Mouse (Mus musculus) spleen, adult 2 months (tissue): ENCODE results near the gene Adck2. TPM values are rescaled to one million over a fixed set of nuclear protein-coding genes. Genes with fewer than 3 reads are reported as not detected.

ENCODE experiments used
- DNase-seq, 2 experiments: peaks; one replicate each; pipeline versions ENCODE4 v3.0.0 to v3.0.0-alpha.2; 2012 to 2021; ENCODE audit warnings: low spot score in 2 of 2, low read depth in 1 of 2
- H3K27ac ChIP-seq: fragments of 200-500 bp; 2 replicates; pipeline ENCODE4 v1.5.1; 2012; ENCODE audit warnings: low read length, inconsistent platforms; ENCODE audit not compliant: insufficient read depth
- H3K27me3 ChIP-seq: fragments of 200-500 bp; 2 replicates; pipeline ENCODE4 v1.6.1; 2012; ENCODE audit warnings: mild to moderate bottlenecking, moderate library complexity, low read length, inconsistent platforms; ENCODE audit not compliant: control insufficient read depth, insufficient read depth
- H3K36me3 ChIP-seq: fragments of 200-500 bp; 2 replicates; pipeline ENCODE4 v1.6.1; 2012; ENCODE audit warnings: mild to moderate bottlenecking, low read length, inconsistent platforms; ENCODE audit not compliant: control insufficient read depth, insufficient read depth
- H3K4me1 ChIP-seq: fragments of 200-500 bp; 2 replicates; pipeline ENCODE4 v1.6.1; 2011; ENCODE audit warnings: inconsistent platforms; ENCODE audit not compliant: control insufficient read depth, insufficient read depth, insufficient read length
- H3K4me3 ChIP-seq: fragments of 200-500 bp; 2 replicates; pipeline ENCODE4 v1.5.1; 2011; ENCODE audit warnings: mild to moderate bottlenecking, inconsistent platforms; ENCODE audit not compliant: insufficient read depth, insufficient read length; ENCODE audit errors: extremely low read depth
- CTCF ChIP-seq: fragments of 200-500 bp; IDR thresholded peaks from 2 replicates; pipeline ENCODE4 v1.5.1; 2011; ENCODE audit warnings: mild to moderate bottlenecking, inconsistent platforms; ENCODE audit not compliant: insufficient read depth, insufficient read length, insufficient replicate concordance; ENCODE audit errors: extremely low read depth
- POLR2A ChIP-seq: fragments of 200-500 bp; IDR thresholded peaks from 2 replicates; pipeline ENCODE4 v1.6.1; 2011; ENCODE audit warnings: low read depth, low read length, inconsistent platforms
- WGBS: fragments of 180-500 bp; shearing (Covaris S2); methylation state at CpG from one replicate; pipeline ENCODE4 v1.1.7; 2018; 5-methylcytosine and 5-hydroxymethylcytosine counted together
- polyA plus RNA-seq: library from polyadenylated mRNA; depleted of rRNA; stranded (reverse); fragments of >200 nt; gene quantifications from 2 replicates; pipeline ENCODE4 v1.2.3, GENCODE M21; 2012

Gene Adck2
- polyA plus RNA-seq, 1 experiment = 8.6 TPM

- Histone ChIP-seq H3K4me3 (no peak overlapping the region), H3K4me1 (no peaks in the 10 kb centered on the region), H3K36me3 (no peaks in the 10 kb centered on the region), H3K27me3 (no peaks in the 10 kb centered on the region), H3K27ac (no peak overlapping the region)
- WGBS = 89% methylated on average over 7 of the region's 7 CpGs
- DNase-seq = no peak
- TF ChIP-seq CTCF (no peak), POLR2A (no peak)
Measured at GRCm38 (mm10) chr6:39545474-39545873, 28.2 kb upstream of the Adck2 start.

GRCm38 (mm10) chr6:39548030-39548429 lies 25.6 kb upstream of the Adck2 start:
- TF ChIP-seq POLR2A = no peak
- no peak for TF ChIP-seq CTCF
- no peaks in the 10 kb centered on the region for H3K27me3 ChIP-seq
- H3K36me3 ChIP-seq = no peaks in the 10 kb centered on the region
- DNase-seq = no peak
- no peak overlapping the region for H3K4me3 ChIP-seq
- H3K27ac ChIP-seq = no peak overlapping the region
- WGBS = 86% methylated on average over 5 of the region's 5 CpGs
- H3K4me1 ChIP-seq = no peaks in the 10 kb centered on the region

- 50% methylated on average over 8 of the region's 8 CpGs for WGBS
Measured at GRCm38 (mm10) chr6:39551981-39552636, 21.6 kb upstream of the Adck2 start.

GRCm38 (mm10) chr6:39554888-39555647 lies 18.6 kb upstream of the Adck2 start:
- Histone ChIP-seq H3K36me3 (no peaks in the 10 kb centered on the region), H3K27ac (peak overlapping the region; percentile 57; the same call in 1 of the 2 replicates), H3K4me1 (peaks cover 6% of the 10 kb centered on the region; the same call in 1 of the 2 replicates), H3K4me3 (no peak overlapping the region), H3K27me3 (peaks cover 12% of the 10 kb centered on the region)
- WGBS = 74% methylated on average over 12 of the region's 12 CpGs
- no peak for DNase-seq
- no peak for TF ChIP-seq CTCF
- TF ChIP-seq POLR2A = no peak

More at GRCm38 (mm10) chr6:39551981-39552636, 21.6 kb upstream of the Adck2 start:
- Histone ChIP-seq H3K4me1 (no peaks in the 10 kb centered on the region), H3K27ac (no peak overlapping the region), H3K27me3 (peaks cover 5% of the 10 kb centered on the region), H3K36me3 (no peaks in the 10 kb centered on the region), H3K4me3 (no peak overlapping the region)
- no peak for DNase-seq
- no peak for TF ChIP-seq CTCF
- TF ChIP-seq POLR2A = no peak

- Histone ChIP-seq H3K4me3 (no peak overlapping the region), H3K27me3 (peaks cover 12% of the 10 kb centered on the region), H3K27ac (peak overlapping the region; percentile 57; the same call in 1 of the 2 replicates), H3K36me3 (no peaks in the 10 kb centered on the region), H3K4me1 (peaks cover 6% of the 10 kb centered on the region; the same call in 1 of the 2 replicates)
- 86% methylated on average over 2 of the region's 2 CpGs for WGBS
- no peak for TF ChIP-seq POLR2A
- no peak for TF ChIP-seq CTCF
- no peak for DNase-seq
Measured at GRCm38 (mm10) chr6:39555648-39555945, 18.1 kb upstream of the Adck2 start.

GRCm38 (mm10) chr6:39556900-39557659 lies 16.6 kb upstream of the Adck2 start:
- Histone ChIP-seq H3K4me1 (peaks cover 6% of the 10 kb centered on the region; the same call in 1 of the 2 replicates), H3K27ac (peak overlapping the region; percentile 14; the same call in 1 of the 2 replicates), H3K36me3 (no peaks in the 10 kb centered on the region), H3K27me3 (peaks cover 12% of the 10 kb centered on the region), H3K4me3 (peak overlapping the region; percentile 45; the same call in 1 of the 2 replicates)
- no peak for TF ChIP-seq POLR2A
- TF ChIP-seq CTCF = no peak
- 2% methylated on average over 51 of the region's 54 CpGs for WGBS
- DNase-seq = no peak
